Mouse (Mus musculus) heart, postnatal 36 days (tissue): Measurements from ENCODE around the gene Creld2. TPM values are rescaled to one million over a fixed set of nuclear protein-coding genes. Genes with fewer than 3 reads are reported as not detected.
A peak's percentile ranks its signal among the peaks of the same experiment; 100 is the strongest.

Experiments used
- DNase-seq, 2 experiments: peaks; one replicate each; pipeline ENCODE4 v3.0.0; 2021 to 2022
- intact Hi-C: fragments of 180-260 bp; cut with DNase I; formaldehyde crosslinking; loops from one replicate; pipeline ENCODE4 v1.15.1; 2025
- total RNA-seq, 2 experiments: library from RNA; stranded (reverse); gene quantifications; 2 replicates each; pipeline ENCODE4 v1.2.3; 2021

Gene Creld2
- total RNA-seq, 2 experiments from 2014 or later, result 16.5 to 27.9 TPM

GRCm38 (mm10) chr15:88849621-88850020, 30.2 kb downstream of the Creld2 start:
- DNase-seq, result no peak

GRCm38 (mm10) chr15:88850146-88850826, 30.8 kb downstream of the Creld2 start:
- intact Hi-C loops, result loop anchor here (2.0 kb wide), 1 partner anchor 15 kb away; no protein-coding TSS in a partner anchor
- DNase-seq, result peak; percentile 95

More at GRCm38 (mm10) chr15:88849621-88850020, 30.2 kb downstream of the Creld2 start:
- intact Hi-C loops, result loop anchor here (2.0 kb wide), 1 partner anchor 15 kb away; no protein-coding TSS in a partner anchor

DNA sequence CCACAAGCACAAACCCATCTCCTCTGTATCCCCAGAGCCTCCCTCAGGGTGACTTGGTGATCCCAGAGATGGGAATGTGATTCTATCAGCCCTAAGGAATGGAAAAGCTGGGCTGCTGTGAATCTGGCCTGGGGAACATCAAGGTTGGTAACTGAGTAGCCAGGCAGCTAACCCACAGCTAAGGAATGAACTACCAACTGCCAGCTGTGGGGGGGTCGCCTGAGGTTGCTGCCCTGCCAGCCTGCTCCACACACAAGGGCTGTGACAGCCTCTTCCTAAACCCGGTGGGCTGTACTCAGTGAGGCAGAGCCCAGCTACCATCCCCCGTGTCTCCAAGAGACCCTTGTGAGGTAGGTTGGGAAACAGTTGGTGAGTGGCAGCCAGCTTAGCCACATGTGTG, 31.6 kb downstream of the Creld2 start:
- intact Hi-C loops, result loop anchor here (2.0 kb wide), 1 partner anchor 14 kb away; no protein-coding TSS in a partner anchor
- no peak for DNase-seq

- DNase-seq, result no peak
- intact Hi-C loops, result loop anchor here (2.0 kb wide), 1 partner anchor 13 kb away; no protein-coding TSS in a partner anchor
Observed at GRCm38 (mm10) chr15:88851507-88852149, 32.2 kb downstream of the Creld2 start.

DNA sequence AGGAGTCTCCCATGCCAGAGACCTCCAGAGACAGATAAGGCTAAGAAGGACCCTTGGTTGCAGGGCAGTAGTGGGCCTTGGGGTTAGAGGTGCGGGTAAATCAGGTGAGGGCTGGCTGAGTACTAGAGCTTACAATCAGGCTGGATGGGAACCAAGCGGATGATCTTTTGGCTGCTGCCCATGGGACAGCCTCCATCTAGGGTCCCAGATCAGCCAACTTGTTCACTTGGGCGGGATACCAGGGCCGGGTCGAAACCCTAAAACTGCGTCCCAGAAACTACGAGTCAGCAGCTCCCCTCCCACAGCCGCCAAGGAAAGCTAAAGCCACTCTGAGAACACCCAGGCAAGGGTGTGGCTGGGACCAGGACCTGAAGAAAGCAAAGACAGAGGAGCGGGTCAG, 33.7 kb downstream of the Creld2 start:
- DNase-seq, result no peak
- intact Hi-C loops, result no loop called here

GRCm38 (mm10) chr15:88854119-88854968, 34.9 kb downstream of the Creld2 start:
- intact Hi-C loops, result no loop called here
- no peak for DNase-seq

- intact Hi-C loops, result no loop called here
- no peak for DNase-seq
Observed at GRCm38 (mm10) chr15:88854969-88855830, 35.8 kb downstream of the Creld2 start.

GRCm38 (mm10) chr15:88855896-88856417, 36.5 kb downstream of the Creld2 start:
- no peak for DNase-seq
- intact Hi-C loops, result no loop called here

- no peak for DNase-seq
- intact Hi-C loops, result no loop called here
Observed at GRCm38 (mm10) chr15:88856613-88857012, 37.2 kb downstream of the Creld2 start.

DNA sequence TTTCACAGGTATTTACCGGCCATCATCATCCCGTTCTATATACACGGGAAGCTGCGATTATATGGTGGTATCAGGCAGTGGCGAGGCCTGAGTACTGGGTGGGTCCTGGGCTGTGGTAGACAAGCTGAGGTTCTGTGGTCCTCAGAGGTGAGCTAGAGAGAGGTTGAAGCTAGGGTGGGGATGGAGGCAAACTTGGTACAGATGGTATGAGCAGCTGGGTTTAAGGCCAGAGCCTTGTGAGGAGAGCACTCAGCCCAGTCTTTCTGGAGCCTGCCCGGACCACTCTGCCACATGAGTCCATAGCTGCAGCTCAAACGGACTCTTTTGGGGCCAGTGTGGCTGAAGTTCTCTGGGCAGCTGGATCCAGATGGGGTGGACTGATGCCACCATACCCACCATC, 37.9 kb downstream of the Creld2 start:
- DNase-seq, result no peak
- intact Hi-C loops, result no loop called here

DNA sequence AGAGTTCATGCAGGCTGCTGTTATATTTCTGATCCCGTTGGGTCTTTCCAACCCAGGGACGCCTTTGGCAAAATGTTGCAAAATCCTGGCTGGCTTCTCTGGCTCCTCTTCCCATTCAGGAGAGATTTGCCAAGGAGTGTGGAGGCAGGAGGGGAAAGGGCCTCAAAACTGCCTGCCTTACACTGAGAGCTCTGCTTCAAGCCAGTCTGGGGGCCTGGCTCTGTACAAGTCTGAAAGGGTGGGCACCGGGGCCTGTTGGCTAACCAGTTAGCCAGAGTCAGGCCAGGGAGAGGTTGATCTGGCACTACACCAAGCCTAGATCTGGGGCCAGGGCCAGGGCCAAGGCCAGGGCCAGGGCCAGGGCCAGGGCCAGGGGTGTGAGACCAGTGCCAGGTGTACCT, 38.7 kb downstream of the Creld2 start:
- intact Hi-C loops, result no loop called here

GRCm38 (mm10) chr15:88858707-88859106, 39.3 kb downstream of the Creld2 start:
- intact Hi-C loops, result no loop called here
- DNase-seq, result no peak

More for the DNA sequence above, 38.7 kb downstream of the Creld2 start:
- DNase-seq, result peak; percentile 69 to 78

GRCm38 (mm10) chr15:88859206-88859970, 39.9 kb downstream of the Creld2 start:
- intact Hi-C loops, result no loop called here
- no peak for DNase-seq

GRCm38 (mm10) chr15:88860781-88861180, 41.3 kb downstream of the Creld2 start:
- DNase-seq, result no peak
- intact Hi-C loops, result no loop called here

DNA sequence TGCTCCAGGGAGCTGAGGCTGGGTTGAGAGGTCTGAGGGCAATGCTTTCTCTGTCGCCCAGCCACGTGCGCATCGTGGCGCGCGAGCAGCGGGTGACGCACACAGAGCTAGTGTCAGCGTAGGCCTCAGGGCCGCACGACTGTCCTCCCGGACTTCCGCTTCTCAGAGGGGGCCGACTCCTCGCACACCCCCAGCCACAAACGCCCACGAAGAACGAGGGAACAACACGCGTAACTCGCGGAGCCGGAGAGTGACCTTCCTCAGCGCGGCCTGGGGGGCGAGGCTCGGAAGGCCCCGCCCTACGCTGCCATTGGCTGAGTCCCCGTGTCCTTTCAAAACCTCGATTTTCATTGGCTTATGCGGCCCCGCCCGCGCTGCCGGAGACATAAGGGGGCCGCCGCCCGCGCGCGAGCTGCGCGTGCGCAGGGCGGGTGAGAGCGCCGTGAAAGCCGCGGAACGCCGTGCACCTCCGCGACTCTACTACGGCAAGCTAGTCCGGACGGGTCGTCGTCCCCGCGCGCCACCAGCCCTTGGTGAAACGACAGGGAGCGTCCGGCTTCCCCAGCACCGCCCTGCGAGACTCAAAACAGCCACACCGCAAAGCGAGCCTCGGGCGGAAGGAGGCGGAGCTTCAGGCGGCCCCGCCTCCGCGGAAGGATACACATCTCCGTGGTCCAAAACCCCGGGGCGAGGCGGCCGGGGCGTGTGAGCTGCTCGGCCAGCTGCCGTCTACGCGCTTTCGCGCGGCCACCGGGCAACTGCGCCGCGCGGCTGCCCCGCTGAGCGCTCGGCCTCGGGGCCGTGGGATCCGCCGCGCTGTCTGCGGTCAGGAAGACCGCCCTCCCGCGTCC, 42.6 kb downstream of the Creld2 start, which contains the start of gene Pim3:
TSS of gene Pim3 (plus strand) at position 415 of the 851 bp plus-strand sequence.
- intact Hi-C loops, result no loop called here
- DNase-seq, result peak; percentile 98 to 99

- peak; percentile 58 to 77 for DNase-seq
- intact Hi-C loops, result loop anchor here (1.0 kb wide), 1 partner anchor 26 kb away; no protein-coding TSS in a partner anchor
Observed at GRCm38 (mm10) chr15:88862881-88863694, 43.6 kb downstream of the Creld2 start.

DNA sequence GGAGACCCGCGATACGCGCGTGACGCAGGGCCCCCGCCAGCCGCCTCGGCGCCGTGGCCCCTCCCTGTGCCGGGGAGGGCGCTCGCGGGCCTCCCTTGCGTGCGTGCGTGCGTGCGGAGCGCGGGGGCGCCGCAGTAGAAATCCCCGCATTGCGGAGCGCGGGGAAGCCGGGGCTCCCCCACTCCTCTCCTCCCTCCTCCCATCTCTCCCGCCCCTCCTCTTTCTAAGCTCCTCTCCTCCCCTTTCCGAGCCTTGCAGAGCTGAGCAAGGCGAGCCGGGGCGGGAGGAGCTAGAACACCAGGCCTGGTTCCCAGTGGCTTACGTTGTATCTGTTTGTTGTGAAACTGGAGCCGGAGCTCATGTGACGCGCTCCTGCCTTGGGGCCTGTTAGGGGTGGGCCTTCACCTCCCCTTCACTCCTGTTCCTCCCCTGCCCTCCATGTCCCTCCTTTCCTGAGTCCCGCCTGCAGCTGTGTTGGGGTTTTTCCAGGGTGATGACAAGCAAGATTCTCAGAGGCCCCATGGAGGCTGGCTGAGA, 44.3 kb downstream of the Creld2 start:
- intact Hi-C loops, result loop anchor here (1.0 to 2.0 kb wide), 3 partner anchors 12 to 26 kb away; no protein-coding TSS in a partner anchor
- DNase-seq, result peak; percentile 86 to 87
